Mouse (Mus musculus) intestine, embryonic 14.5 days (tissue): ENCODE measurements around the gene Coro7. TPM values are rescaled to one million over a fixed set of nuclear protein-coding genes. Genes with fewer than 3 reads are reported as not detected.
A peak's percentile ranks its signal among the peaks of the same experiment; 100 is the strongest.

Experiments used
- ATAC-seq: fragments of 200-750 bp; cut with Nextera tagmentation; replicated peaks from 2 replicates; pipeline ENCODE4 v1.8.0; 2017; ENCODE audit warnings: low read depth, moderate number of reproducible peaks, moderate TSS enrichment, moderate library complexity; ENCODE audit not compliant: low FRiP score, low TSS enrichment
- DNase-seq: peaks from one replicate; pipeline ENCODE4 v3.0.0-alpha.2; 2018; ENCODE audit warnings: low spot score
- H3K27ac ChIP-seq: fragments of 300-500 bp; sonication (generic); 2 replicates; pipeline ENCODE4 v1.5.1; 2014; ENCODE audit warnings: low read depth, mild to moderate bottlenecking, control low read depth
- H3K27me3 ChIP-seq: fragments of 300-500 bp; sonication (generic); replicated peaks from 2 replicates; pipeline ENCODE4 v1.6.1; 2014; ENCODE audit warnings: low read length, control low read depth; ENCODE audit not compliant: control insufficient read depth, insufficient read depth
- H3K36me3 ChIP-seq: fragments of 300-500 bp; sonication (generic); 2 replicates; pipeline ENCODE4 v1.6.1; 2014; ENCODE audit warnings: low read length, control low read depth; ENCODE audit not compliant: control insufficient read depth, insufficient read depth
- H3K4me1 ChIP-seq: fragments of 300-500 bp; sonication (generic); replicated peaks from 2 replicates; pipeline ENCODE4 v1.6.1; 2014; ENCODE audit warnings: low read length, control low read depth, mixed read lengths; ENCODE audit not compliant: control insufficient read depth, insufficient read depth
- H3K4me2 ChIP-seq: fragments of 300-500 bp; sonication (generic); 2 replicates; pipeline ENCODE4 v1.6.1; 2014; ENCODE audit warnings: low read length
- H3K4me3 ChIP-seq: fragments of 300-500 bp; sonication (generic); 2 replicates; pipeline ENCODE4 v1.5.1; 2014; ENCODE audit warnings: low read depth, low read length, control low read depth, mixed read lengths
- H3K9ac ChIP-seq: fragments of 300-500 bp; sonication (generic); 2 replicates; pipeline ENCODE4 v1.6.1; 2014; ENCODE audit warnings: mild to moderate bottlenecking, low read length
- H3K9me3 ChIP-seq: fragments of 300-500 bp; sonication (generic); 2 replicates; pipeline ENCODE4 v1.6.1; 2016; ENCODE audit warnings: low read length, control low read depth; ENCODE audit not compliant: control insufficient read depth
- WGBS: fragments of 180-500 bp; shearing (Covaris S2); extraction: QIAGEN DNeasy Blood & Tissue Kit; methylation state at CpG from one replicate; pipeline ENCODE4 v1.1.7; 2014; 5-methylcytosine and 5-hydroxymethylcytosine counted together
- polyA plus RNA-seq: library from polyadenylated mRNA; unstranded; fragments of >200 nt; fragmentation: Nextera tagmentation; extraction: Ambion mirVana; gene quantifications from 2 replicates; pipeline ENCODE4 v1.2.1, GENCODE M21; 2014

The Coro7 gene
- polyA plus RNA-seq, 1 experiment from 2014 or later, result 19.3 TPM

GRCm38 (mm10) chr16:4613736-4614135 lies 65.8 kb downstream of the Coro7 start:
- WGBS, result 93% methylated on average over 9 of the region's 9 CpGs
- 0 out of 2 replicates have a peak, but pooled peaks cover 2% of the 10 kb centered on the region for H3K9me3 ChIP-seq
- no peaks in the 10 kb centered on the region for H3K27me3 ChIP-seq
- no peak for ATAC-seq
- H3K27ac ChIP-seq, result no peak overlapping the region
- no peak overlapping the region for H3K4me2 ChIP-seq
- H3K9ac ChIP-seq, result no peak overlapping the region
- H3K4me3 ChIP-seq, result no peak overlapping the region
- H3K36me3 ChIP-seq, result peaks cover 91% of the 10 kb centered on the region
- no peak for DNase-seq
- H3K4me1 ChIP-seq, result no peaks in the 10 kb centered on the region

- Histone ChIP-seq H3K36me3 (peaks cover 77% of the 10 kb centered on the region), H3K4me2 (no peak overlapping the region), H3K4me1 (peaks cover 10% of the 10 kb centered on the region), H3K9ac (no peak overlapping the region), H3K27me3 (no peaks in the 10 kb centered on the region), H3K27ac (no peak overlapping the region), H3K4me3 (no peak overlapping the region), H3K9me3 (no peaks in the 10 kb centered on the region)
- WGBS, result 94% methylated on average over 7 of the region's 7 CpGs
- ATAC-seq, result no peak
- DNase-seq, result no peak
Measured at GRCm38 (mm10) chr16:4611676-4612075, 67.9 kb downstream of the Coro7 start.

- no peak for ATAC-seq
- no peaks in the 10 kb centered on the region for H3K27me3 ChIP-seq
- DNase-seq, result no peak
- no peak overlapping the region for H3K4me3 ChIP-seq
- peaks cover 75% of the 10 kb centered on the region for H3K36me3 ChIP-seq
- H3K4me1 ChIP-seq, result peaks cover 15% of the 10 kb centered on the region
- H3K9ac ChIP-seq, result no peak overlapping the region
- WGBS, result 83% methylated on average over 5 of the region's 5 CpGs
- no peak overlapping the region for H3K4me2 ChIP-seq
- H3K9me3 ChIP-seq, result no peaks in the 10 kb centered on the region
- H3K27ac ChIP-seq, result no peak overlapping the region
Measured at GRCm38 (mm10) chr16:4611193-4611592, 68.4 kb downstream of the Coro7 start.

DNA sequence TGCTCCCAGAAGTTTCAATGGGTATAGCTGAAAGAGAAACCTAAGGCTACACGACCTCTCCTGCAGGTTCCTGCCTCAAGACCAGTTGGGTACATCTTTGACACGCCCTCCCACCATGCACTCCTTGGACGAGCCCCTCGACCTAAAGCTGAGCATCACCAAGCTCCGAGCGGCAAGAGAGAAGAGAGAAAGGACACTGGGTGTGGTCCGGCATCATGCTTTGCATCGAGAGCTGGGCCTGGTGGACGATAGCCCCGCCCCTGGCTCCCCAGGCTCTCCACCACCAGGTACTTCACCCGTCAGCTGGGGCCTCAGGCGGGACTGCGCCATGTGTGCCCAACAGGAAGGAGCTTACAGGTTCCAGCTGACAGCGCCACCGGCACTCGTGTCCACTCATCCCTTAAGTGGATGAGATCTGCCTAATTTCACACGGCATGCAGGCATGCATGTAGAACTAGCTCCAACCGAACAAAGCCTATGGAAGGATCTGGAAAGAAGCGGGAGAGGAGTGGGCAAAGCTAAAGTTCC lies 71.0 kb downstream of the Coro7 start:
- no peak for DNase-seq
- H3K27me3 ChIP-seq, result no peaks in the 10 kb centered on the region
- no peak overlapping the region for H3K4me2 ChIP-seq
- peaks cover 49% of the 10 kb centered on the region for H3K36me3 ChIP-seq
- H3K4me3 ChIP-seq, result no peak overlapping the region
- no peak for ATAC-seq
- no peak overlapping the region for H3K9ac ChIP-seq
- H3K27ac ChIP-seq, result no peak overlapping the region
- H3K9me3 ChIP-seq, result no peaks in the 10 kb centered on the region
- 77% methylated on average over 19 of the region's 19 CpGs for WGBS
- H3K4me1 ChIP-seq, result peaks cover 41% of the 10 kb centered on the region

DNA sequence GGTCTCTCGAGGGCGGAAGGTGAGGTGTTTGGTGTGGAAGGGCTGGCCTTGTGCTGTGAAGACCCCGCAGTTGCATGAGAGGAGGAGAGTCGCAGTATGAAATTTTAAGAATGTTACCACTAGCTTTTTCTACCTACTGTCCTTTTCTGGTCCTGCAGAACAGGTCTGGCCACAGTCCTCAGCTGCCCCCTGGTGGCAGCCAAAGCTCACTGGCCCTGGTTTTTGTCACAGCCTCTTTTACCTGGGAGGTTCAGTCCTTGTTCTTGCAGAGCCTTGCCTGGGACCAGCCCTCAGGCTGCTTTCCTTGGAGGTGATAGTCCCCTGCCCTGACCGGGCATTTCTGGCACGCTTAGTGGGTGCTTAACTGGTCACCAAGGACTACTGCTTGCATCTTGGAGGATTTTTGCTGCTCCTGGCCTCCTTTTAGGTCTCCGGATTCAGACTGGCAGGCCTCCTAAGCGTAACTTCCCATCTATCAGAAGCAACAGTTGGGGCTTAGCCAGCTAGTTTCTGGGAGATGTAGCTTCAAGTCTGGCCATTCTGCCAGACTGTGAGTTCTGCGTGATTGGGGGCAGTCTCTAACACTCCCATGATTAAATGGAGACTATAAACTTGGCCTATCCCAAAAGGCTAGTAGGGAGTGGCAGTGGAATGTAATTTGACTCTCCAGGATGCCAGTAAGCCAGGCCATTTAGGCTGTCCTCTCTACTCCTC lies 71.6 kb downstream of the Coro7 start:
- peak; percentile 86 for DNase-seq
- 40% methylated on average over 9 of the region's 9 CpGs for WGBS
- Histone ChIP-seq H3K36me3 (peaks cover 43% of the 10 kb centered on the region), H3K27ac (0 out of 2 replicates have a peak overlapping the region, but pooled peaks have one; percentile 5), H3K4me1 (peaks cover 47% of the 10 kb centered on the region), H3K9ac (no peak overlapping the region), H3K4me3 (no peak overlapping the region), H3K4me2 (no peak overlapping the region), H3K9me3 (no peaks in the 10 kb centered on the region), H3K27me3 (no peaks in the 10 kb centered on the region)
- ATAC-seq, result no peak; the same call in 1 of the 2 replicates

- Histone ChIP-seq H3K4me3 (no peak overlapping the region), H3K36me3 (peaks cover 28% of the 10 kb centered on the region), H3K9ac (no peak overlapping the region), H3K4me2 (no peak overlapping the region), H3K4me1 (peaks cover 60% of the 10 kb centered on the region), H3K9me3 (no peaks in the 10 kb centered on the region), H3K27me3 (no peaks in the 10 kb centered on the region), H3K27ac (peak overlapping the region; percentile 5)
- DNase-seq (no peak), ATAC-seq (no peak)
- WGBS, result 14% methylated on average over 5 of the region's 5 CpGs
Measured at GRCm38 (mm10) chr16:4606431-4607084, 73.0 kb downstream of the Coro7 start.

DNA sequence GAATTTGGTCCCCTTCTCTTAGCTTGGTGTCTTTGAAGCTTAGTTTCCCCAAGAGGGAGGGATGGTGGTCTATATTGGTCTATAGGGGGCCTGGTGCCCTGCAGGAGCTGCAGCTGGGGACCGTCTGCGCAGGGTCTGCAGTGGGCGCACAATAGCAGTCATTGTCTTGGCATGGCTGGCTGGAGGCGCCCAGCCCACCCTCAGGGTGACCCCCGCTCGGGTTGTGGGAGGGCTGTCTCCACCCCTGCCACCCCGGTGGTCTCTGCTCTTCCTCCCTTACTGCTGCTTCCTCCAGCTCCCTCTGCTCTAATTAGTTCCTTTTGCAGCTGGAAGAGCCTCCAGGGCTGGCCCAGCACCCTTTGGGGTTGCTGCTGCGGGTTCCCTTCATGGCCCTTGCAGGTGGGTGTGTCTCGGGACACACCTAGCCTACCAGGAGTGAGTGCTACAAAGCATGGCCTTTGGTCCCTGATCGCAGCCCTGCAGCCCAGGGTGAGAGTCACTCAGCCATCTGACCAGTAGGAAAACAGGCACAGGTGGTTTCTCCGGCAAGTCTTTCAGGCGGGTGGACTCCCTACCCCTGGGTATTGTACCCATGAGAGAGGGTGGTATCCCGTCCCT lies 74.0 kb downstream of the Coro7 start:
- ATAC-seq (peak; percentile 18; the same call in 1 of the 2 replicates), DNase-seq (no peak)
- H3K9me3 ChIP-seq, result no peaks in the 10 kb centered on the region
- H3K4me2 ChIP-seq, result peak overlapping the region; percentile 23; the same call in 1 of the 2 replicates
- WGBS, result 54% methylated on average over 13 of the region's 13 CpGs
- H3K27ac ChIP-seq, result peak overlapping the region; percentile 5
- peaks cover 69% of the 10 kb centered on the region for H3K4me1 ChIP-seq
- no peak overlapping the region for H3K9ac ChIP-seq
- H3K36me3 ChIP-seq, result peaks cover 19% of the 10 kb centered on the region
- H3K4me3 ChIP-seq, result no peak overlapping the region
- no peaks in the 10 kb centered on the region for H3K27me3 ChIP-seq

DNA sequence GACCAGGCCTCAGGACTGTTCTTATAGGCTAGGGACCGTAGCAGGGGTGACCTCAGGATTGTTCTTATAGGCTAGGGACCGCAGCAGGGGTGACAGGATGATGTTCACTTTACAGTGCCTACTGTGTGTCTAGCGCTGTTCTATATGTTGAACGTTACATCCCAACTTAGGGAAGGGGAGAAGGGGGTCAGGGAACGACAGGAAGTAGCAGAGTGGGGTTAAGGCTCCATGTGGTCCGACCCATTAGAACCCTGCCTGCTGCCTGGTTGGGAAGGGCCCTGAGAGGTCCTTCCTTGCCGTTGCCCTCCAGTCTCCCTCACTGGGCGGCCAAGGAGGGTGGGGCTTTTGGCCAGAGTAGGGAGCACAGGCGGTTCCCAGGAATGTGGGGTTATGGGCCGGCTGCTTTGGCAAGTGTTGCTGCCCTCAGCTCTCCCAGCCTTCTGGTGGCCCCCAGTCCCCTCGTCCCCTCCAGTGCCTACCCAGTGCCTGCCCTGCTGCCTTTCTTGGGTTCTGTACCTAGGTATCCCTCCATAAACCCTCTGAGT lies 75.2 kb downstream of the Coro7 start:
- no peak overlapping the region for H3K4me2 ChIP-seq
- H3K27ac ChIP-seq, result peak overlapping the region; percentile 70; the same call in 1 of the 2 replicates
- H3K36me3 ChIP-seq, result peaks cover 7% of the 10 kb centered on the region; the same call in 1 of the 2 replicates
- H3K9me3 ChIP-seq, result no peaks in the 10 kb centered on the region
- no peak for ATAC-seq
- H3K4me3 ChIP-seq, result no peak overlapping the region
- no peaks in the 10 kb centered on the region for H3K27me3 ChIP-seq
- WGBS, result 56% methylated on average over 11 of the region's 11 CpGs
- H3K9ac ChIP-seq, result no peak overlapping the region
- DNase-seq, result no peak
- H3K4me1 ChIP-seq, result peaks cover 80% of the 10 kb centered on the region
